Mouse (Mus musculus) stomach, embryonic 16.5 days (tissue): ENCODE data around the gene Rslcan18. TPM values are rescaled to one million over a fixed set of nuclear protein-coding genes. Genes with fewer than 3 reads are reported as not detected.

Experiments used
- ATAC-seq: fragments of 200-750 bp; cut with Nextera tagmentation; 2 replicates; pipeline ENCODE4 v1.8.0; 2017; ENCODE audit warnings: moderate number of reproducible peaks, moderate TSS enrichment; ENCODE audit not compliant: insufficient read depth, low FRiP score
- H3K27ac ChIP-seq: fragments of 300-500 bp; sonication (generic); 2 replicates; pipeline ENCODE4 v1.5.1; 2014; ENCODE audit warnings: low read length
- H3K27me3 ChIP-seq: fragments of 300-500 bp; sonication (generic); 2 replicates; pipeline ENCODE4 v1.6.1; 2014; ENCODE audit warnings: low read length, control low read depth, mixed read lengths; ENCODE audit not compliant: control insufficient read depth, insufficient read depth
- H3K36me3 ChIP-seq: fragments of 300-500 bp; sonication (generic); 2 replicates; pipeline ENCODE4 v1.6.1; 2014; ENCODE audit warnings: low read length; ENCODE audit not compliant: control insufficient read depth, insufficient read depth
- H3K4me1 ChIP-seq: fragments of 300-500 bp; sonication (generic); 2 replicates; pipeline ENCODE4 v1.6.1; 2014; ENCODE audit warnings: low read length, control low read depth, mixed read lengths; ENCODE audit not compliant: control insufficient read depth, insufficient read depth
- H3K4me2 ChIP-seq: fragments of 300-500 bp; sonication (generic); 2 replicates; pipeline ENCODE4 v1.6.1; 2014; ENCODE audit warnings: low read depth, low read length, mixed read lengths
- H3K4me3 ChIP-seq: fragments of 300-500 bp; sonication (generic); replicated peaks from 2 replicates; pipeline ENCODE4 v1.5.1; 2014; ENCODE audit warnings: mild to moderate bottlenecking, low read length
- H3K9ac ChIP-seq: fragments of 300-500 bp; sonication (generic); 2 replicates; pipeline ENCODE4 v1.6.1; 2014; ENCODE audit warnings: low read length
- H3K9me3 ChIP-seq: fragments of 300-500 bp; sonication (generic); replicated peaks from 2 replicates; pipeline ENCODE4 v1.6.1; 2016; ENCODE audit warnings: low read length, control low read depth; ENCODE audit not compliant: control insufficient read depth
- WGBS: fragments of 180-500 bp; shearing (Covaris S2); extraction: QIAGEN DNeasy Blood & Tissue Kit; methylation state at CpG from one replicate; pipeline ENCODE4 v1.1.7; 2014; 5-methylcytosine and 5-hydroxymethylcytosine counted together
- polyA plus RNA-seq: library from polyadenylated mRNA; unstranded; fragments of >200 nt; fragmentation: Nextera tagmentation; extraction: Ambion mirVana; gene quantifications from 2 replicates; pipeline ENCODE4 v1.2.1, GENCODE M21; 2015

The Rslcan18 gene
- polyA plus RNA-seq, 1 experiment from 2014 or later, result 0.31 TPM

GRCm38 (mm10) chr13:67107681-67108080, 8.4 kb downstream of the Rslcan18 start:
- H3K4me3 ChIP-seq, result peak overlapping the region; percentile 81
- no peak for ATAC-seq
- WGBS, result 42% methylated on average over 9 of the region's 9 CpGs
- peaks cover 8% of the 10 kb centered on the region for H3K4me1 ChIP-seq
- H3K9ac ChIP-seq, result peak overlapping the region; percentile 87
- peak overlapping the region; percentile 71 for H3K4me2 ChIP-seq
- peaks cover 9% of the 10 kb centered on the region for H3K36me3 ChIP-seq
- no peaks in the 10 kb centered on the region for H3K9me3 ChIP-seq
- peak overlapping the region; percentile 97 for H3K27ac ChIP-seq
- no peaks in the 10 kb centered on the region for H3K27me3 ChIP-seq

- ATAC-seq, result no peak
- H3K36me3 ChIP-seq, result no peaks in the 10 kb centered on the region
- 92% methylated on average over 10 of the region's 10 CpGs for WGBS
Observed at GRCm38 (mm10) chr13:67097876-67098275, 18.2 kb downstream of the Rslcan18 start, which contains the start of gene Zfp708. Zfp708 (minus strand) TSS chr13:67097976.

GRCm38 (mm10) chr13:67090154-67090553, 25.9 kb downstream of the Rslcan18 start:
- H3K9ac ChIP-seq, result no peak overlapping the region
- H3K27me3 ChIP-seq, result no peaks in the 10 kb centered on the region
- H3K4me2 ChIP-seq, result no peak overlapping the region
- 63% methylated on average over 1 of the region's 1 CpGs for WGBS
- no peaks in the 10 kb centered on the region for H3K4me1 ChIP-seq
- no peaks in the 10 kb centered on the region for H3K9me3 ChIP-seq
- no peak for ATAC-seq
- H3K27ac ChIP-seq, result no peak overlapping the region
- H3K4me3 ChIP-seq, result no peak overlapping the region
- H3K36me3 ChIP-seq, result no peaks in the 10 kb centered on the region

More at GRCm38 (mm10) chr13:67097876-67098275, 18.2 kb downstream of the Rslcan18 start, which contains the start of gene Zfp708:
- no peak within 1 kb of the TSS for H3K27ac ChIP-seq
- H3K9ac ChIP-seq, result no peak within 1 kb of the TSS
- H3K4me2 ChIP-seq, result no peak within 1 kb of the TSS
- no peak within 1 kb of the TSS for H3K4me3 ChIP-seq
- no peaks in the 10 kb centered on the region for H3K4me1 ChIP-seq
- H3K27me3 ChIP-seq, result no peaks in the 10 kb centered on the region
- H3K9me3 ChIP-seq, result no peaks in the 10 kb centered on the region

- peak overlapping the region; percentile 82; the same call in 1 of the 2 replicates for H3K9ac ChIP-seq
- no peaks in the 10 kb centered on the region for H3K9me3 ChIP-seq
- ATAC-seq, result no peak
- H3K27me3 ChIP-seq, result no peaks in the 10 kb centered on the region
- H3K4me2 ChIP-seq, result peak overlapping the region; percentile 66
- peak overlapping the region; percentile 96 for H3K27ac ChIP-seq
- H3K4me1 ChIP-seq, result peaks cover 3% of the 10 kb centered on the region; the same call in 1 of the 2 replicates
- peak overlapping the region; percentile 73 for H3K4me3 ChIP-seq
- WGBS, result 67% methylated on average over 1 of the region's 1 CpGs
- 0 out of 2 replicates have a peak, but pooled peaks cover 2% of the 10 kb centered on the region for H3K36me3 ChIP-seq
Observed at GRCm38 (mm10) chr13:67081946-67082345, 34.1 kb downstream of the Rslcan18 start.

GRCm38 (mm10) chr13:67081142-67081713, 34.8 kb downstream of the Rslcan18 start:
- Histone ChIP-seq H3K4me3 (peak overlapping the region; percentile 73), H3K36me3 (0 out of 2 replicates have a peak, but pooled peaks cover 3% of the 10 kb centered on the region), H3K4me2 (peak overlapping the region; percentile 66), H3K9ac (peak overlapping the region; percentile 82), H3K27me3 (no peaks in the 10 kb centered on the region), H3K27ac (peak overlapping the region; percentile 96), H3K4me1 (peaks cover 3% of the 10 kb centered on the region; the same call in 1 of the 2 replicates), H3K9me3 (no peaks in the 10 kb centered on the region)
- ATAC-seq, result peak; percentile 99
- WGBS, result under 1% methylated on average over 24 of the region's 24 CpGs

GRCm38 (mm10) chr13:67077244-67077643, 38.8 kb downstream of the Rslcan18 start:
- ATAC-seq, result no peak
- H3K36me3 ChIP-seq, result peaks cover 18% of the 10 kb centered on the region
- peaks cover 3% of the 10 kb centered on the region; the same call in 1 of the 2 replicates for H3K4me1 ChIP-seq
- WGBS, result 94% methylated on average over 2 of the region's 2 CpGs
- no peak overlapping the region for H3K9ac ChIP-seq
- peaks cover 4% of the 10 kb centered on the region; the same call in 1 of the 2 replicates for H3K9me3 ChIP-seq
- no peak overlapping the region for H3K27ac ChIP-seq
- no peak overlapping the region for H3K4me2 ChIP-seq
- no peaks in the 10 kb centered on the region for H3K27me3 ChIP-seq
- no peak overlapping the region for H3K4me3 ChIP-seq

GRCm38 (mm10) chr13:67072786-67073185, 43.3 kb downstream of the Rslcan18 start:
- H3K4me3 ChIP-seq, result no peak overlapping the region
- WGBS, result 96% methylated on average over 2 of the region's 2 CpGs
- H3K4me1 ChIP-seq, result no peaks in the 10 kb centered on the region
- no peak overlapping the region for H3K4me2 ChIP-seq
- H3K27ac ChIP-seq, result no peak overlapping the region
- H3K36me3 ChIP-seq, result peaks cover 39% of the 10 kb centered on the region
- ATAC-seq, result no peak
- H3K9ac ChIP-seq, result no peak overlapping the region
- no peaks in the 10 kb centered on the region for H3K27me3 ChIP-seq
- H3K9me3 ChIP-seq, result peaks cover 18% of the 10 kb centered on the region

- 83% methylated on average over 8 of the region's 8 CpGs for whole genome bisulfite sequencing
Observed at GRCm38 (mm10) chr13:67065386-67065785, 50.7 kb downstream of the Rslcan18 start.

GRCm38 (mm10) chr13:67062427-67062826, 53.6 kb downstream of the Rslcan18 start:
- 56% methylated on average over 7 of the region's 7 CpGs for WGBS
- no peak overlapping the region for H3K9ac ChIP-seq
- H3K27me3 ChIP-seq, result no peaks in the 10 kb centered on the region
- H3K4me1 ChIP-seq, result peaks cover 3% of the 10 kb centered on the region; the same call in 1 of the 2 replicates
- H3K4me2 ChIP-seq, result no peak overlapping the region
- H3K4me3 ChIP-seq, result no peak overlapping the region
- H3K27ac ChIP-seq, result no peak overlapping the region
- H3K36me3 ChIP-seq, result no peaks in the 10 kb centered on the region
- no peak for ATAC-seq
- H3K9me3 ChIP-seq, result 0 out of 2 replicates have a peak, but pooled peaks cover 3% of the 10 kb centered on the region

More at GRCm38 (mm10) chr13:67065386-67065785, 50.7 kb downstream of the Rslcan18 start:
- Histone ChIP-seq H3K4me2 (no peak overlapping the region), H3K36me3 (peaks cover 12% of the 10 kb centered on the region), H3K9ac (no peak overlapping the region), H3K4me1 (no peaks in the 10 kb centered on the region), H3K27me3 (no peaks in the 10 kb centered on the region), H3K9me3 (peaks cover 8% of the 10 kb centered on the region; the same call in 1 of the 2 replicates), H3K27ac (0 out of 2 replicates have a peak overlapping the region, but pooled peaks have one; percentile 23), H3K4me3 (no peak overlapping the region)
- ATAC-seq, result no peak
